Mouse (Mus musculus) kidney, embryonic 14.5 days (tissue): ENCODE measurements at regions not wholly inside any gene's neighbourhood (a gene's known extent, or its start where the extent isn't known, plus 50 kb on each side); places are given as distances from the start of the nearest gene placed in this dataset.

ENCODE experiments used
- ATAC-seq: fragments of 200-750 bp; cut with Nextera tagmentation; 2 replicates; pipeline ENCODE4 v1.8.0; 2017; ENCODE audit warnings: moderate number of reproducible peaks, mild to moderate bottlenecking, moderate TSS enrichment, moderate library complexity; ENCODE audit not compliant: low FRiP score, low TSS enrichment
- H3K27ac ChIP-seq: fragments of 300-500 bp; sonication (generic); 2 replicates; pipeline ENCODE4 v1.5.1; 2014; ENCODE audit warnings: low read depth, mild to moderate bottlenecking, low read length, moderate library complexity, mixed read lengths
- H3K27me3 ChIP-seq: fragments of 300-500 bp; sonication (generic); 2 replicates; pipeline ENCODE4 v1.6.1; 2014; ENCODE audit warnings: mild to moderate bottlenecking, low read length; ENCODE audit not compliant: control insufficient read depth, insufficient read depth
- H3K36me3 ChIP-seq: fragments of 300-500 bp; sonication (generic); 2 replicates; pipeline ENCODE4 v1.6.1; 2014; ENCODE audit warnings: low read length, mixed read lengths; ENCODE audit not compliant: control insufficient read depth, insufficient read depth
- H3K4me1 ChIP-seq: fragments of 300-500 bp; sonication (generic); 2 replicates; pipeline ENCODE4 v1.6.1; 2014; ENCODE audit warnings: low read length, mixed read lengths; ENCODE audit not compliant: control insufficient read depth, insufficient read depth
- H3K4me2 ChIP-seq: fragments of 300-500 bp; sonication (generic); replicated peaks from 2 replicates; pipeline ENCODE4 v1.6.1; 2014; ENCODE audit warnings: low read depth, mild to moderate bottlenecking, low read length
- H3K4me3 ChIP-seq: fragments of 300-500 bp; sonication (generic); 2 replicates; pipeline ENCODE4 v1.5.1; 2014; ENCODE audit warnings: mild to moderate bottlenecking, low read length
- H3K9ac ChIP-seq: fragments of 300-500 bp; sonication (generic); 2 replicates; pipeline ENCODE4 v1.6.1; 2014; ENCODE audit warnings: low read depth, mild to moderate bottlenecking, low read length, moderate library complexity
- H3K9me3 ChIP-seq: fragments of 300-500 bp; sonication (generic); 2 replicates; pipeline ENCODE4 v1.6.1; 2016; ENCODE audit warnings: low read length; ENCODE audit not compliant: control insufficient read depth
- WGBS: fragments of 180-500 bp; shearing (Covaris S2); extraction: QIAGEN DNeasy Blood & Tissue Kit; methylation state at CpG from one replicate; pipeline ENCODE4 v1.1.7; 2014; 5-methylcytosine and 5-hydroxymethylcytosine counted together

DNA sequence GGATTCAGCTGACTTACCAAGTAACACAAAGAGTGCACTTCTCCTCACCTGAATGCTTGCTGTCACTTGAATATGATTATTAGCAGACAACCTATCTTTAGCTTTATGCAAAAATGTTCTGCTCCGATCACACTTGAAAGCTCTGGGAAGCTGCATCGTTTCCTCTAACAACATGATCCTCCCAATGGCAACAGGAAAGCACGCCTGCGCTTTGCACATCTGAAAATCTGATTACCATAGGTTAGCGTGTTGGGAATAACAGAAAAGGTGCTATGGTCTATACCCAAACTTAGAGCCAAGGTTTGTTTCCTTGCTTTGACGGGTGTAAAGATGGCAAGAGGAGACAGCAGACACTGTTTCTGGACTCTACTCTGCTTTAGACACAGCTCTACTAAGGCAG lies 417.0 kb upstream of the Jarid2 start:
- peaks cover 8% of the 10 kb centered on the region for H3K4me1 ChIP-seq
- H3K36me3 ChIP-seq: no peaks in the 10 kb centered on the region
- no peak overlapping the region for H3K9ac ChIP-seq
- no peaks in the 10 kb centered on the region for H3K9me3 ChIP-seq
- no peaks in the 10 kb centered on the region for H3K27me3 ChIP-seq
- no peak overlapping the region for H3K4me3 ChIP-seq
- no peak overlapping the region for H3K27ac ChIP-seq
- no peak overlapping the region for H3K4me2 ChIP-seq
- ATAC-seq: no peak
- WGBS: 93% methylated on average over 6 of the region's 6 CpGs

DNA sequence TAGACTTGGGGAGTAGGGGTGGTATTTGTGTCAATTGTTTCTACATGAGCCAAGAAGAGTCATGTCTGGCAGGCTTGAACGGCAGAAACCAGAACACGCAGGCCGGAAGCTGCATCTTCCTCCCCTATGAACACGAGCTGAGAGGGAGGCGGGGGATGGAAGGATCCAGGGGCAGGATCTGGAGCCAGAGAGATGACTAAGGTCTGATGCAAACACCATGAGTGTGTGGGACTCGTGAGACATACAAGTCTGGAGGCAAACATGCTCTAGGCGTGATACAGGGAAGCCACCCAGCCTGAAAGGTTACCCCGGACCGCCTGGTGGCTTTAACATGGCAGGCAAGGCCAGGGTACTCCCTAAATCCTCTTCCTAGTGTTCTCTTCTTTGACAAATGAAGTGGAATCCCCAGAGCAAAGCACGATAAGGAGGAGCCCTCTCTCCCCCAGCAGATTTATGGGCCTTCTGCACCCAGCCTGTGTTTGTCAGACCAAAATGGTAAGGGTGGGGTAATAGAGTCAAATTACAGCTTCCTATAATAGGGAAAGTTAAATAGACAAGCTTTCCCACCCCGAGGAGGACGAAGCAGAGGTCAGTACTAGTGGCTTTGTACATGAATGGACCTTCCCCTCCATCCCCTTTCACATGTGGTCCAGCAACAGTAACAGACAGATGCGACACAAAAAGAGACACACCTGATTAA lies 412.4 kb upstream of the Jarid2 start:
- Histone ChIP-seq H3K9ac (no peak overlapping the region), H3K27me3 (no peaks in the 10 kb centered on the region), H3K4me3 (no peak overlapping the region), H3K27ac (peak overlapping the region; percentile 55; the same call in 1 of the 2 replicates), H3K9me3 (no peaks in the 10 kb centered on the region), H3K4me1 (peaks cover 8% of the 10 kb centered on the region), H3K36me3 (no peaks in the 10 kb centered on the region), H3K4me2 (no peak overlapping the region)
- ATAC-seq: peak; percentile 86
- WGBS: 26% methylated on average over 13 of the region's 13 CpGs

GRCm38 (mm10) chr13:44317596-44317995 lies 411.7 kb upstream of the Jarid2 start:
- Histone ChIP-seq H3K27me3 (no peaks in the 10 kb centered on the region), H3K27ac (peak overlapping the region; percentile 9; the same call in 1 of the 2 replicates), H3K4me3 (no peak overlapping the region), H3K4me1 (peaks cover 8% of the 10 kb centered on the region), H3K4me2 (no peak overlapping the region), H3K9me3 (no peaks in the 10 kb centered on the region), H3K36me3 (no peaks in the 10 kb centered on the region), H3K9ac (no peak overlapping the region)
- 65% methylated on average over 8 of the region's 8 CpGs for WGBS
- ATAC-seq: no peak; the same call in 1 of the 2 replicates

GRCm38 (mm10) chr13:44319101-44319500 lies 410.2 kb upstream of the Jarid2 start:
- Histone ChIP-seq H3K27me3 (no peaks in the 10 kb centered on the region), H3K4me1 (peaks cover 8% of the 10 kb centered on the region), H3K4me2 (no peak overlapping the region), H3K9me3 (no peaks in the 10 kb centered on the region), H3K9ac (no peak overlapping the region), H3K4me3 (no peak overlapping the region), H3K36me3 (no peaks in the 10 kb centered on the region), H3K27ac (no peak overlapping the region)
- WGBS: 95% methylated on average over 9 of the region's 9 CpGs
- ATAC-seq: no peak

DNA sequence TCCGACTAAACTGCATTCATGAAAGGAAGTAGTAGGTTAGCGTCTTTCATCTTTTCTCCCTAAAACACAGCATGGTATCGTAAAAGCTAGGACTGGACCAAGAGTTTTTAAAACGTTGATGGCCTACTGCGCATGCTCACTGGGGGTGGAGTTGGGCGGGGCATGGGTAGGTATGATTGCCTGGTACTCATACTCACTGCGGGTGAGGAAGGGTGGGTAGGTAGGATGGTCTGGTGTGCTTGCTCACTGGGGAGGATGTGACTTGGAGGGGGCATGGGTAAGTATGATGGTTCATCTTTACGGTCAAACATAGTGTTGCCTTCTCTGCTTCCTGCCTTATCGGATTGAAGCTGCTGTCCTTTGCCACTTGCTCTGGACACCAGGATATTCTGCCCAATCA lies 409.8 kb upstream of the Jarid2 start:
- no peak overlapping the region for H3K4me3 ChIP-seq
- H3K9ac ChIP-seq: no peak overlapping the region
- H3K27ac ChIP-seq: no peak overlapping the region
- H3K9me3 ChIP-seq: no peaks in the 10 kb centered on the region
- no peaks in the 10 kb centered on the region for H3K36me3 ChIP-seq
- no peak overlapping the region for H3K4me2 ChIP-seq
- no peaks in the 10 kb centered on the region for H3K27me3 ChIP-seq
- 90% methylated on average over 9 of the region's 9 CpGs for WGBS
- peaks cover 8% of the 10 kb centered on the region for H3K4me1 ChIP-seq
- ATAC-seq: no peak

GRCm38 (mm10) chr13:44320311-44320710 lies 409.0 kb upstream of the Jarid2 start:
- Histone ChIP-seq H3K9ac (no peak overlapping the region), H3K27ac (no peak overlapping the region), H3K4me1 (peaks cover 8% of the 10 kb centered on the region), H3K4me3 (no peak overlapping the region), H3K4me2 (no peak overlapping the region), H3K36me3 (no peaks in the 10 kb centered on the region), H3K9me3 (no peaks in the 10 kb centered on the region), H3K27me3 (no peaks in the 10 kb centered on the region)
- 88% methylated on average over 4 of the region's 4 CpGs for WGBS
- no peak for ATAC-seq

GRCm38 (mm10) chr13:44321009-44321596 lies 408.2 kb upstream of the Jarid2 start:
- Histone ChIP-seq H3K4me2 (no peak overlapping the region), H3K9me3 (no peaks in the 10 kb centered on the region)
- WGBS: 58% methylated on average over 16 of the region's 16 CpGs

GRCm38 (mm10) chr13:44328416-44328815 lies 400.9 kb upstream of the Jarid2 start:
- Histone ChIP-seq H3K9ac (no peak overlapping the region), H3K36me3 (no peaks in the 10 kb centered on the region), H3K9me3 (no peaks in the 10 kb centered on the region), H3K4me2 (no peak overlapping the region), H3K4me1 (no peaks in the 10 kb centered on the region), H3K27ac (no peak overlapping the region), H3K27me3 (no peaks in the 10 kb centered on the region), H3K4me3 (no peak overlapping the region)
- 85% methylated on average over 8 of the region's 8 CpGs for WGBS
- no peak for ATAC-seq

More at GRCm38 (mm10) chr13:44321009-44321596, 408.2 kb upstream of the Jarid2 start:
- Histone ChIP-seq H3K4me3 (no peak overlapping the region), H3K4me1 (peaks cover 8% of the 10 kb centered on the region), H3K36me3 (no peaks in the 10 kb centered on the region), H3K9ac (no peak overlapping the region), H3K27ac (no peak overlapping the region), H3K27me3 (no peaks in the 10 kb centered on the region)
- ATAC-seq: no peak

DNA sequence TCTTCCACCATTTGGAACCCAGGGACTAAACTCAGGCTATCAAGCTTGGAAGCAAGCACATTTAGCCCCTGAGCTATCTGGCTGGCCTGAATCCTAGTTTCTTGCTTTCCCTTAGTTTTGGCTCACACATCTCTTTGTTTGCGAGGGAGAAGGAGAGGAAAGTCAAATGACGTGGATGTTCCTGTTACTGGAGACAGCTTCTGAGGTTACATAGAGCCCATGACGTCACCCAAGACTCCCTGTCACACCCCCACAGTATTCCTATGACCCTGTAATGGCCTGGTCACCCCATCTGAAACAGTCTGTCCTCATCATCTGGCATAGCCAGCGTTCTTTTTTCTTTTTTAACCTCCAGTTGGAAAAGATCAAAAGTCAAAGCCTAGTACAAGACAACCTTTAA lies 400.1 kb upstream of the Jarid2 start:
- H3K27ac ChIP-seq: no peak overlapping the region
- no peaks in the 10 kb centered on the region for H3K4me1 ChIP-seq
- WGBS: 42% methylated on average over 4 of the region's 4 CpGs
- ATAC-seq: no peak
- H3K9ac ChIP-seq: no peak overlapping the region
- H3K4me2 ChIP-seq: no peak overlapping the region
- no peaks in the 10 kb centered on the region for H3K27me3 ChIP-seq
- H3K4me3 ChIP-seq: no peak overlapping the region
- no peaks in the 10 kb centered on the region for H3K9me3 ChIP-seq
- no peaks in the 10 kb centered on the region for H3K36me3 ChIP-seq
